Mouse (Mus musculus): ENCODE results near the gene Rora.

The Rora gene

DNA sequence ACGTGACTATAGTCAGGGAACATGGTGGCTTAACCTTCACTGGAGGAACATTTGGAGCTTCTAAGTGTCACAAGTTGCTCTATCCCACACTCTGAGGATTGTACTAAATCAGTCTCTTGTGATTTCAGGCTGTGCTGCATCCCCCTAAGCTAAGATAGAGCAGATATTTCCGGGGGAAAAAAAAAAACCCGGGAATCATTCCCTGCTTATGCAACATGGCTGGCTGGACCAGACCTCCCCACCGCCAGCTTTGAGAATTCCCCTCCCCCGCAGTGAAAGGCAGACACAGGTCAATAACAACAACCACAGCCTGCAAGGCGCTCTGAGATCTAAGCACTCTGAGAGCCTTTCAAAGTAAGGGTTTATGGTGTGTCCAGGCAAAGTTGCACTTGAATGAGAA lies 244.7 kb downstream of the Rora start:
- DNase-seq = no peak

DNA sequence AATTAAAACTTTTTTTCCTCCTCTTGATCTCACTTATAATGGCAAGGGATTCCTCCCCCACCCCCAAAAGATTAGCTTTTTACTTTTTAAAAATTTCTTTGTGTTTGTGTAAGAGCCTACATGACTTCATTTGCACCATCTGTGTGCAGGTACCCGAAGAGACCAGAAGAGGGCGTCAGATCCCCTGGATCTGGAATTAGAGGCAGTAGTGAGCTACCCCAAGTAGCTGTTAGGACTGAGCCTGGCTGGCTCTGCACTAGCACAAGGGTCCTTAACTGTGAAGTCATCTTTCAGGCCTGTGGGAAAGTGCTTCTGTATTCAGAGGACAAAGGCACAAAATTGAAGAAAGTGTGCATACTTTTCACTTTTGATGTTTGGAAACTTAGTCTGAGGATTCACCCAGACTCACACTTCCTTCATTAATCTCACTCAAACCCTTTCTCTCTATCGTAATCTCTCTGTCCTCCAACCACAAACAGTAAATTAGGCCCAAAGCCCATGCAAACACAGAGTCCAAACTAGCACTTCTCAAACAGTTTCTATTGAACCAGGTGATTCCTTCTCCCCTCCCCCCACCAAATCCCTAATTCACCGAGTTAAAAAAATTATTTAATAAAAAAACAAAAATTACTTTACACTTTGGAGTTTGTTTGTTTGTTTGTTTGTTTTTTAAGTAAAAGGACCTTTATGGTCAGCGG lies 246.1 kb downstream of the Rora start:
- DNase-seq = peak; percentile 19

DNA sequence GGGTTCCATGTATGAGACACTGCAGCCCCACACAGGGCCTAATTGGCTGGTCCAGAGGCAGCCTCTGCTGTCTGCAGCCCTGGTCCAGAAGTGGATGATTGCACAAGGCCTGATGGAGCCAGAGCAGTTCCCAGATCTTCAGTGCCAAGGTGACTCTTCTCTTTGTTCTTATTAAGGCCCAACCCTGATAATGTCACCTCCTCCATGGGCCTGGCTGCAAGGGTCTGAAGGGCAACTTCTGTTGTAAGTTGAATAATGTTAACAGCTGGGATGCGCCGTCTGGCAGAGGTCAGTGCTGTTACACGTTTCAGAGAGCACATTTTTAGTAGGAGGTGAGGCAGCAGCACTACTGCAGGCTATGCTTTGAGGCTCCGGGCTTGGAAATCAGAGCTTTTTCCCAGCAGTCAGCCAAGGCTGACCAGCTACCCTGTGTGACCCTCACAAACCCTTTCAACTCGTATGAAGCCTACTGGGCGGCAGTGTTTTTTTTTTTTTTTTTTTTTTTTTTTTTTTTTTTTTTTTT lies 252.8 kb downstream of the Rora start:
- DNase-seq = no peak

DNA sequence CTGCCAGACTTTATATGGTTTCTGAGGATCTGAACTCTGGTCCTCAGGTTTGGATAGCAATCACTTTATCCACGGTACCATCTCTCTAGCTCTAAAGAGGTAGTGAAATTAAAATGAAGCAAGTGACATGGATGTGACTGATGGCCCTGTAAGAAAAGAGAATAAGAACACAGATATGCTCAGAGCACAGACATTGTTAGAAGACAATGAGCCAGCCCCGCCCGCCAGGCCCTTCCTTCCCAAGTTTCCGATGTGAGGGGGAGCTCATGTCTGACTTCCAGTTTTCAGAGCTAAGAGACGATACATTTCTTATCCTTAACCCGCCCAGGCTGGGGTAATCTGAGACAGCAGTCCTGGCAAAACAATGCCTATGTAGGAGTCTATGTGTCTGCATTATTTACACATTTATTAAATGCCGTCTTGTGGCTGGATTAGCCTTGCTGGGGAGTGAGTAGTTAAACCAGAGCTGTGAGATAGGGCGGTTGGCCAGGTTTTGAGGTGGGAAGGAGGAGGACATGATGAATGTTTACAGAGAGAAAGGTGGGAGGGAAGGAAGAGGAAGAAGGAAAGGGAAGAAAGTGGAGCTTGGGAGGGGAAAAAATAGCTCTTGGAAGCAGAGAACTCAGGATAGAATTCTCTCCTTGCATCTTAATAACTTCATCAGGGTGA lies 259.0 kb downstream of the Rora start:
- DNase-seq = no peak

DNA sequence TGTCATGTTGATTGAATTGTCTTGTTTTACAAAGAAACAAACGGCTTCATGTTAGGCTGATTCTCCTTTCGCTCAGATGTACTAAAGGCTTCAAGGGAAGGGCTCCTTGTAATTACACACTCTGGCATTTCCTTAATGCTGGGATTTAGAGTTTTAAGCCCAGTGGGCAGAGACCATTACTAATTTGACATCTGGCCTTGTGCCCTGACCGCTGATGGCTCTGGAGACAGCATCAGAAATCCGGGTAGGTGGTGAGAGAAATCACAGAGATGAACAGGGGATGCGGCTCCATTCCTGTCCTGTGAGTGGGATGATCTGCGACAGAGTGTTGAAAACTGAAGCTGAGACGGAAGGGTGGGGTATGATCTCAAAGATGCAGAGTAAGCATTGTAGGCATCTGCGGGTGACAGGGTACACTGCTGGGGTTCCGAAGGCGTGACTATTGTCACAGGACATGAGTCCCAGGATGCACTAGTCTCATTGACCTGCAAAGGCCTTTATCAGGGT lies 259.7 kb downstream of the Rora start:
- no peak for DNase-seq

DNA sequence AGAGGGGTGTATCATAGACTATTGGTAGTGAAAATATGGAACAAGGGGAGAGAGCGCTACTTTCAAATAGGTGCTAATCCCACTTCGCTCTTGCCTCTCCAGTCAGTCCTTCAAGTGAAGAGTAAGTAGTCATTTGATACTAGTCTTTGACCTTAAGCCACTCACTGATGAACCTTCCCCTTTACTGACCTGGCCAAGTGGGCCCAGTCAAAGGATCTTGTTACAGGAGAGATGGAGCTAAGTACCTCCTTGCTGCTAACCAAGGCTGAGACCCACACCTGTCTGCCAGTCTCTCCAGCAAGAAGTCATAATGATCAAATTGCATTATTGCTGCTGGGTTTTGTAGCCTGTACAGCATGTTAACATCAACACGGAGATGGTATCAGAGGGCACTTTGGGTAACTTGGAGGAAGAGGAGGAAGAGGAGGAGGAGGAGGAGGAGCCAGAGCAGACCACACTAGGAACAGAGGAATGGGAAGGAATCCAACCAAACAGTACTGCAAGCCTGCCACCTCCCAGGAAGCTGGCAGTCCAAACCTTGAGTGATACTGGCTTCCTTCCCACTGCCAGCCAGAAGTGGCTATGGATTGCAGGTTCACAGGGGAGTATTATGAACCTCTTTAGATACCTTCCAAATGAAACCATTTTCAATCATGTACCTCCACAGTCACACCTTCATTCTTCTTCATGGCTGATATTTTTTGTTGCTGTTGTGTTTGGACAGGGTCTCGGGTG lies 261.1 kb downstream of the Rora start:
- DNase-seq = no peak

DNA sequence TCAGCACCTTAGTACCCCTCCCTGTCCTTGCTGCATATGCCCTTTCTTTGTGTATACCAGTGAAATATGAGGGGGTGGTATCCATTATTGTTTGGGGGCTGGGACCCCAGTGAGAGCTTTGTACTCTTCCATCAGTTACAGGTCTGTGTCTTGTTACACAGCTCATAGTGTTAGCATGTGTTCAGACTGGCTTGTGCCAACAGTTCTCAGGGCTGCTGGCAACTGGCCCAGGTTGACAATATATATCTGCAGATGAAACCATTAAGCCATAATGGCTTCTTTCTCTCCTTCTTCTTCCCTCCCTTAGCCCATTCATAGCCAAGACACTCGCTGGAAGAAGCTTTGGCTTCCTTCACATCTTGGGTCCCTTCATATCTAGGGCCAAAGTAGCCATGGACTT lies 263.2 kb downstream of the Rora start:
- no peak for DNase-seq

DNA sequence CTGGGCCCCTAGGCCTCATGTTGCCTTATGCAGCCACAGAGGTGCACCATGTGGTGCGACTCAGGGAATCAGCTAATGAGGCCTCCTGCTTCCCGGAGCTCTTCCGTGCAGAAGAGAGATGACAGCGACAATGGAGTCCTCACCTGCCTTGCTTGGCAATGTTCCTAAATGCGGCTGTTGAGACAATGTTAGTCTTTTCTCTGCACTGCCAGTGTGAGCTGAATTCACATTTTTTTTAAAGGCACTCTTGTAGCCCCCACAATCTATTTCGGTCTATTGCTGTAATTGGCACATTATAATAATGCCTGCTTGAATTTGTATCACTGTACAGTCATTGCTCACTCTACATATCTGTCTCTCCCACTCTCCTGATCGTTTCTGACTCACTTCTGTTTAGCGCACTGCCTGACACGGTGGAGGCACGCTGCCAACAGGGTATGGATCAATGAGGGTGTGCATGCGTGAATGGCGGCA lies 269.6 kb downstream of the Rora start:
- DNase-seq = no peak

DNA sequence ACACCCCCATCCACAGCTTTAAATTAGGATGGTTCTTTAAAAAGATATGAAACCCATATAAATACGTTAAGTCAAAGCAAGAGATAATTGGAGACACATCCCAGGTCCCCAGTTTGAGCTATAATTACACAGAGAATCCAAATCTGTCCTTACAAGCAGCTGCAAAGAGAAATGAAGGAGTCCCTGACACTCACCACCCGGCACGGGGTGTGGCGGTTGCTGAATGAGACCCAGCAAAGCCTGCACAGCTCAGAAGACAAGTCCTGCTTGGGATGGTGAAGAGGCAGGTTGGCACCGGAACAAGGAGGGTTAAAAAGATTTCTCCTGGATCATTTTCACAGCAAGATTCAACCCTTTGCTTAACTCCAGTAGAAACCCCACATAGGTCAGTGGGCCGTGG lies 272.8 kb downstream of the Rora start:
- DNase-seq = no peak

DNA sequence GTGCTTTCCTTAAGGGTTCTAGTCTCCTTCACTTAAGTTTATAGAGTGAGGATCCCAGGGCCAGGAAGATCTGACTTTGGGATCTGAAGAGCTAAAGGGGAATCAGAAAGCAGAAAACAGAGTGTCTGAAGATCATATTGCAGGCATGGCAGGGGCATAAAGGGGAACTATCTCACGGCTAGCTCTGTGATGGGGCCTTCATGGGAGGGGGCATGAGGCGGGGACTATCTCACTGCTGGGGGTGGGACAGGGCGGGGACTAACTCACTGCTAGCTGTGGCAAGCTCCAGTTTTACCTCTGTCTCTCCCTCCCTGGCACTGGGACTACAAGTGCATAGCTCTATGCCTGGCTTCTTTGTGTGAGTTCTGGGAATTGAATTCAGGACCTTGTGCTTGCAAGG lies 279.6 kb downstream of the Rora start:
- DNase-seq = no peak

DNA sequence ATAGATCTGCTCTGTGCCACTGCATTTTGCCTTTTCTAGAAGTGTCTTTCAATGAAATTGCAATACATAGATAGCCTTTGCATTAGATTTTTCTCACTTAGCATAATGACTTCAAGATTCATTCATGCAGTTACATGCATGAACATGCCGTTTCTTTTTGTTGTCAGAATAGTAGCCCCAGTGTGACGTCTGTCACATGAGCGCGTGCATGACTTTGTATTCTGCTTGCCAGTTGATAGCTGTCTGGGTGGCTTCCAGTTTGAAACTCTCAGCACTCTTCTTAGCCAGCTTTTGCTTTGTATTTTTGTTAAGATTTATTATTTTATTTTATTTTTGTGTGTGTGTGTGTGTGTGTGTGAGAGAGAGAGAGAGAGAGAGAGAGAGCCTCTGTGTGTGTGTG lies 280.7 kb downstream of the Rora start:
- DNase-seq = no peak

DNA sequence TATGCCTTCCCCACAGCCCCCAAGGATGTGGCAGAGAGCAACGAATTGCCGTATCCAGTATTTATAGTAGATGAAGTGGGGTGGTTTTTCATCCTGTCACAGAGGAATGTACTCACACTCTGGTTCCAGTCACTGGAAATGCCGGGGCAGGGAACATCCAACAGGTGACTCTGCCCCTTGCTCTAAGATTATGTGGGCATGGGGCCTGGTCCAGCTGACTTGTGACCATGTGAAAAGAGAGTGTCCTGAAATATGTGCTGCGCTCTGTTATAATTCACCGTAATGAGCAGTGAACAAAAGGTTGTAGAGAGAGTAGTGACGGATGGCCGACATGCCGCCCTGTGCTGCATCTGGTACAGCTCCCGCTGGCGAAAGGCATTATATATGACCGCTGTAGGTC lies 282.0 kb downstream of the Rora start:
- no peak for DNase-seq

DNA sequence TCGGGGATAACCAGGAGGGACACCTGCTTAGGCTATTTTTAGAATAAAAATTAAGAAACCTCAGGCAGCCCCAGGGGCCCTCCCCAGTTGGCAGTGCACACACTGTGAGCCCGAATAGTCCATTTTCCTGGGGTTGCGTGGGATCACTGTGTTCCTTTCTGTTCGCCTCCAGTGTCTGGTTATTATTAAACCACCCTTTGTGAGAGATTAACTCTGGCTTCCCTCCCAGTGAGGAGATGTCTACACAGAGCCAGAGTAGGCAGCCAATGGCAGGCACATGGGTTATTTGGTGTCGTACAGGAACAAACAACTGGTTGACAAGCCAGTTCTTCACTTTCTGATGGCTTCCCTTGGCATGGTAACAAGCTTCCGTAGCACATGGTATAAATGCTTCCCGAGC lies 287.5 kb downstream of the Rora start:
- DNase-seq = no peak

DNA sequence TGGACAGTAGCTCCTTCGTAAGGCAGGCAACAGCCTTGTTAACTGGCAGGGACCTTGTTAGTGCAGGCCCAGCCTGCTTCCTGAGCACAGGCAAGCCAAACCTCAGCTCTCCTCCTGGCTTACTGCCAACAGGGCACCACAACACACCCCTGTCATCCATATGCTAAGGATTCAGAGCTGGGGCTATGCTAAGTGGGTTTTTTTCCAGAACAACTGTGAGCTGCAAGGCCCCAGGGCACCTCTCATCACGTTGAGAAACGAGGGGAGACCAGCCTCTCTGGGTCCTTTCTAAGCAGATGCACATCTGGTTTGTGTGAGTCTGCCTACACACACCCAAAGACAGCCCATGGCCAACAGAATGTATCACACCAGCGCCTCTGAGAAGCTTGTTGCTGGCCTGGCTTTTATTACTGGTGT lies 289.0 kb downstream of the Rora start:
- no peak for DNase-seq

DNA sequence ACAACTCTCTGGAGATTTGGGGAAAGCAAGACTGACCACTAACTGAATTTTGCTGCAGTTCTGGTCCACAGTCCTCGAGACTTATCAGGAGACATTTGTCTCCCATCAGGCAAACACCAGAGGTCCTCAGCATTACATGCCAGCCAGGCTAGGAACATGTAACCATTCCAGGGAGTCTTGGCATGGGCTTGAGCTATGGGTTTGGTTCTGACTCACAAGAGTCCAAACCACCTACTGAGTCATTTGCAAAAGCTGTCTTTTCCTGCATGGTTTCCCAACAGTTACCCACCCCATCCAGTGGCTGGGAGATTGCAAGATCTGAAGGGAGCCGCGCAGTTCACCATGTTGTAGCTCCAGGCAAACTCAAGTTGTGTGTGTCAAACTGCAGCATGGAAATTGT lies 290.4 kb downstream of the Rora start:
- DNase-seq = no peak

DNA sequence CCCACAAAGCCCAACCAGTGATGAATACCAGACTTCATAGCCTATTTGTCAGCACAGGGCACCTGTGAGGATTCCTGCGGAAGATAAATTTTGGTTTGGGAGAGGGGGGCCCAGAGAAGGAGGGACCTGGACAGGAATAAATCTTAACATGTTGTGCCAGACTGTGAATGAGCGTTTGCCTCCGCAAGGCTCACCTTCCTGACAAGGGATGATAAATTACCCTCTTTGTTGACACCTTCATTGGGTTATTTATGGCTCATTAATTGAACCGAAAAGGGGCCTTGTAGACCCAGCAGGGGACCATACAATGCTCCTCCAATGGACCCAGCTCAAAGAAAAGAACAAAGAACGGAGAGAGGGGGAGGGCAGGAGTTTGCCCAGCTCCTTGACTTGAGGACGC lies 294.1 kb downstream of the Rora start:
- DNase-seq = no peak

DNA sequence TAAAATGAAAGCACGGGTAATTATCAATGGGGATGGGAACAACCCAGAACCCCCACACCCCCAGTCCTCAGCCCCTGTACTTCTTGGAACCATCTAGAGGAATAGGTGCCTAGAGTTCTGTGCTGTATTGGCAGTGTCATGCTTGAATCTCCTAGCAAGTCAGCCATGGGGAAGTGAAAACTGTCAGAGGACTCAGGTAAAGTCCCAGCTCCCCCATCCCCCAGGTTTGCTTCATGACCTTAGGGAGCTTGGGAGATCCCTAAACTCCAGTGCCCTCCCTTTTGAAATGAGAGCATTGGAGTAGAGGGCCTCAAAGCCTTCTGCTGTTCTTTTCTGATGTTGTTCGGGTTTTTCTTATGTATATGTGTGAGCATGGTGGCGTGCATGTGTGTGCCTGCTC lies 294.6 kb downstream of the Rora start:
- no peak for DNase-seq

DNA sequence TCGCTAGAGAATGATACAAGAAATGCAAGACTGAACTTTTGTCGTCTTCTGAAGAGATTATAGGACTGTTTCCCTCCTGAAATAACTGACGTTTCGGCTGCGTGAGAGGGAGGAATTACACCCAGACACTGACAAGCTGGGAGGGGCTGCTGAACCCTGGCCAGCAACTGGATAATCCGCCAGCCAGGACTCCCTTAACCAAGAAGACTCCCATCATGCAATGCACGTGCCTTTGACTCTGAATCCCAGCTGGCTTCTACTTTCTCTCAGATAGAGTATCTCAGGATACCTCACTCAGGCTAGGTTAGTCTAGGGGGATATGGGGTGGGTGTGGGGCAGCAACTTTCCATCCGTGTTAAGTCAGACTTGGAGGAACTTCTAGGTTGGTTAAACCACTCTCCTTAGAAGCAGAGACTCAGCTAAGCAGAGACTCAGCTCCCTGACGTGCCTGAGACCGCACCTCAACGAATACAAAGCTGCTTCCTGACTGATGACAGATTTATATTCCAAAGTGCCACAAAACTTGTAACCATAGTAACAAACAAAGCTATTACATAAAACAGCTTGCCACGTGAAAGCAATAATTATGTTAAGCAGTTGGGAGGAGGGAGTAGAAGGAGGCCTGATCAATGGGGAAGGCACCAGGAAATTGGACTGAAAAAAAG lies 302.8 kb downstream of the Rora start:
- DNase-seq = no peak

DNA sequence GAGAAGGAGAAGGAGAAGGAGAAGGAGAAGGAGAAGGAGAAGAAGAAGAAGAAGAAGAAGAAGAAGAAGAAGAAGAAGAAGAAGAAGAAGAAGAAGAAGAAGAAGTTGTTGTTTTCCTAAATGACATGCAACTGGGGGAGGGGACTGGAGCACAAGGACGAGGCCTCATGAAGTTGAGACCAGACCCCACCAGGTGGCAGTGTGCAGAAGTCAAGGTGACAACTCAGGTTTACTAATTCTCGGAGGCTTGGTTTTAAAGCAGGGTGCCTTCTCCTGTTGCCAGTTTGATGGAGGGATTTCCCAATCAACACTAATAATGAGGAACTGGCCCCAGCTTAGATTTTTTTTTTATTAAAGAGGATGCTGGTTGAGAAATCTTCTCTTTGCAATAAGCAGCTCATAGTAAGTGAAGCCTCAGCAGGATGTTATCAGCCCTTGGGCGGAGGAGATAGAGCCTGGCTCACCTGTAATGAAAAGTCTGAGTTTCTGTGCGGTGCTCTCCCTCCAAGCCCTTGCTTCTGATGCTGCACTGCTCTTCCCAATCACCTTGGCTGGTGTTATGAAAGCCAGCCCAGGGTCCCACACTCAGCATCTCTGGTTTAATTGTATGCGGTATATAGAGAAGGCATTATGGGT lies 303.5 kb downstream of the Rora start:
- DNase-seq = peak; percentile 91

DNA sequence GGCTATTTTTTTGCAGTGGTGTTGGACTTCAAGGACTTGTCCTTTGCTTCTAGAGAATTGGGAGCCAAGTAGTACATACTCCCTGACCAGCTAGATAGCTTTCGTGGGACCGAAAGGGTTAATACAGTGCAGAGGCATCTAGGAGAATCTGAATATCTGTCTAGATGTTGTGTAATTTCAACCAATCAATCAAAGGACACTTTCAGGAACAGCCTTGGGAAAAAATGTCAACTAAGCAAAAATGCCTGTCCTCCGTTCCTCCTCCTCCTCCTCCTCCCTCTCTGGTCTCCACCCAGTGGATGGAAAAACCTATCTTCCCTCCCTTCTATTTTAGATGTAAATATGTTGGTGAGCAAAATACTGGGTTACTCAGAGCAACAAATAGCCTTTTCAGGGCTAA lies 304.2 kb downstream of the Rora start:
- DNase-seq = no peak

DNA sequence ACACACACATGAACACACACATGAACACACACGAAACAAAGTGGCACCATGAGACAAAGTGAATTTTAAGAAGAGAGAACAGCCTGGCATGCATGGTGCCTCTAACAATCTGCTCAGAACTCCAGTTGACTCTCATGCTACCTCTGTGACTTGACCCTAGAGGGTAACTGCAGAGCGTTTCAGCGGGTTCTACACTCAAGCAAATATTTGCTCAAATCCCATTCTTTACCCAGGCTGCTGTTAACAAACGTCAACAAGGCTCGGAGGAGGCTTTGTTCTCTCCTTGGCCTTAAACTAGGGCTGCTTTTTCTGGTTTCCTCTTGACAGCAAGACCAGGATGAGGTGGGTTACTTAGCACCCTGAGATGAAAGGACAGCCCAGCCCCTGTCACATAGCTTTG lies 305.3 kb downstream of the Rora start:
- no peak for DNase-seq

DNA sequence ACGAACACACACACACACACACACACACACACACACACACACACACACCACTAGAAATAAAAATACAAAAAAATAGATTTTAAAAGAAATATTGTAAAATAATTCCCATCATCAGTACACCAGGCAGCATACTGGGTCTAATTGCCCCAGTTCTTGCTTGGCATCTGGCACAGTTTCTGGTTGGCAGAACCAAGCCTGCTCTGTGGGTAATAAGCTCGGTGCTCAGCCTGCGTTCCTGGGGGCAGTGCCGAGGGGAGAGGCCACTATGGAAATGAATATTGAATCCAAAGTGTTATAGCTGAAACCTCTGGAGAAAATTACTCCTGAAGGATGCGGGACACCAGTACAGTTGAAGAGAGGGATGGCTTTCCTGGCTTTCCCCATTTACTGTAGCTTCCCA lies 310.3 kb downstream of the Rora start:
- DNase-seq = no peak

DNA sequence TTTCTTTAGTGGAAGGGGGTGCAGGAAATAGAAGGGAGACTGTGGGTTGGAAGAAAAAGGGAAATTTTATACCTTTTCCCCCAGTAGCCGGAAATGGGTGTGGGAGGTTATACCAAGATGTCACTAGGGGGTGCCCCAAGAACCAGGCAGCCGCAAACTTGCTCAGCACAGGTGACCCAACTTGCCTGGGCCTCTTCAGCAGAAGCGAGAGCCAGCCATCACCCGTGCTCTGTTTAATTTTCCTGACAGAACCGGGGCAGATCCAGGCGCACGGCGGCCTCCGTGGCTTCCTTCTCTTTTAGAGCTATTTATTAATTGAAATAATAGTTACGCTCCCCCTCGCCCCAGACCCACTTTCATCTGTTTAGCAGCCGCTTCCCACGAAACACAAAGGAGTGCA lies 313.0 kb downstream of the Rora start:
- DNase-seq = peak; percentile 72

Measured in thymus, postnatal 4 days (tissue).